Mouse (Mus musculus) cerebellum, adult 2 months (tissue): ENCODE data around the gene Tmc7. TPM values are rescaled to one million over a fixed set of nuclear protein-coding genes. Genes with fewer than 3 reads are reported as not detected.

Experiments
- DNase-seq, 2 experiments: peaks; one replicate each; pipeline ENCODE4 v3.0.0; 2021
- H3K27ac ChIP-seq: fragments of 200-500 bp; 2 replicates; pipeline ENCODE4 v1.5.1; 2012; ENCODE audit warnings: low read length, control low read depth, inconsistent platforms; ENCODE audit not compliant: insufficient read depth
- H3K27me3 ChIP-seq: fragments of 200-500 bp; 2 replicates; pipeline ENCODE4 v1.6.1; 2012; ENCODE audit warnings: inconsistent platforms, mild to moderate bottlenecking, low read length, moderate library complexity; ENCODE audit not compliant: control insufficient read depth, insufficient read depth
- H3K4me1 ChIP-seq: fragments of 200-500 bp; 2 replicates; pipeline ENCODE4 v1.6.1; 2011; ENCODE audit warnings: low read length; ENCODE audit not compliant: control insufficient read depth, insufficient read depth
- H3K4me3 ChIP-seq: fragments of 200-500 bp; replicated peaks from 2 replicates; pipeline ENCODE3; 2011; ENCODE audit warnings: mild to moderate bottlenecking, low read depth, low read length, control low read depth; ENCODE audit not compliant: insufficient read depth
- CTCF ChIP-seq: fragments of 200-500 bp; IDR thresholded peaks from 2 replicates; pipeline ENCODE4 v1.5.1; 2011; ENCODE audit warnings: low read depth, mild to moderate bottlenecking, control low read depth, low read length, moderate library complexity, borderline replicate concordance; ENCODE audit not compliant: insufficient read depth
- POLR2A ChIP-seq: fragments of 200-500 bp; IDR thresholded peaks from 2 replicates; pipeline ENCODE4 v1.6.1; 2011; ENCODE audit warnings: low read length, control low read depth, borderline replicate concordance; ENCODE audit not compliant: insufficient read depth
- WGBS: fragments of 180-500 bp; shearing (Covaris S2); methylation state at CpG from one replicate; pipeline ENCODE4 v1.1.7; 2018; 5-methylcytosine and 5-hydroxymethylcytosine counted together
- polyA plus RNA-seq: library from polyadenylated mRNA; depleted of rRNA; stranded (reverse); fragments of >200 nt; gene quantifications from 2 replicates; pipeline ENCODE4 v1.2.3, GENCODE M21; 2012; rRNA removed

Gene Tmc7
- polyA plus RNA-seq, 1 experiment, result 16.7 TPM

DNA sequence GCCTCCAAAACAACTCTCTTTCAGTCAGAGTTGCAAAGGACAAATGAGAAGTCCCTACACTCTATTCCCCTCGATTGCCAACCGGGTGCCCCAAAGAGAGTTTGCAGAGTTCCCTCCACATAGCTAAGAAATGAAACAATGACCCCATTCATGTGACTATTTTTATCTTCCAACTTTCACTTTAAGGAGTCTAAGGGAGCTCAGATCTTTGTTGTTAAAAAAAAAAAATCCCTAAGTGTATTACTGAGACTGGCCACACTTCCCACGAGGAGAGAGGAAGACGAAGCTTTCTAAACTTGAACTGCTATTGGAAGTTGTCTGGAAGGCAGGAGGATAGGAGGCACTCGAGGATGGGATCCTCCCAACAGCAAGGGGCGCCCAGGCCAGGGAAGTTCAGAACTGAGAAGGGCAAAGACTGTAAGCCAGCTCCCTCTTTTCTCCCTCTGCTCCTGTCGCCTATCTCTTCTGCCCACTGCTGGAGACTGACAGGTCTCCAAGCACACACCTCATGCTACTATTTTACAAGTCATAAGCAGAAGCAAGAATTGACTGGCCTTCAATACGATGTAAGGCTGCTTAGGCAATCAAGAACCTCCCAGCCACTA is 96.4 kb downstream of the Tmc7 start:
- WGBS, result 38% methylated on average over 8 of the region's 8 CpGs

DNA sequence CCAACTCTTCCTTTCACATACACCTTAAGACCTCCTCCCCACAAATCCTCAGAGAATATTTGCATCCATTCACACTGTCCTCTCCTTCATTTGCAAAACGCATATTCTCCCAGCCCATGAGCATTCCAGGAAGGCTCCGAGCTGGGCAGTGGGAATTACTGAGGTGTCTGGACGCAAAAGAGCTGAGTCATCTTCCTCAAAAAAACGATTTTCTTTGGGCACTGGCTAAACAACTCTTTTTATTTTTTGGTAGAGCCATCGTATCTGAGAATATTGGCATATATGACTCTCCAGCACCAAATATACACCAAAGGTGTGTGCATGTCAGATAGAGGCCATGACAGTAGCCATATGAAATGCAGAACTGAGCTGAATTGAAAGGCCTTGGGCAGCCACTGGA is 97.6 kb downstream of the Tmc7 start:
- Histone ChIP-seq H3K4me3 (no peak overlapping the region), H3K4me1 (no peaks in the 10 kb centered on the region), H3K27me3 (peaks cover 3% of the 10 kb centered on the region; the same call in 1 of the 2 replicates), H3K27ac (no peak overlapping the region)
- WGBS, result 63% methylated on average over 5 of the region's 5 CpGs
- TF ChIP-seq POLR2A, result no peak
- no peak for TF ChIP-seq CTCF
- DNase-seq, result no peak

More for the DNA sequence above, 96.4 kb downstream of the Tmc7 start:
- Histone ChIP-seq H3K27ac (no peak overlapping the region), H3K4me3 (no peak overlapping the region), H3K27me3 (peaks cover 3% of the 10 kb centered on the region; the same call in 1 of the 2 replicates), H3K4me1 (no peaks in the 10 kb centered on the region)
- no peak for DNase-seq
- no peak for TF ChIP-seq POLR2A
- TF ChIP-seq CTCF, result no peak

Other genes with a start within 250 kb of the Tmc7 start
- 9.7 and 10.3 TPM in 2 replicates for gene Syt17, start 136.5 kb downstream of the Tmc7 start, polyA plus RNA-seq
- 1.9 TPM in 2 replicates for gene Itpripl2, start 92.8 kb downstream of the Tmc7 start, polyA plus RNA-seq
- gene Coq7, start 51.4 kb downstream of the Tmc7 start, polyA plus RNA-seq, result 82.5 and 93.2 TPM in 2 replicates
- 0.13 and 0.22 TPM in 2 replicates for gene Tmc5, start 12.6 kb upstream of the Tmc7 start, polyA plus RNA-seq
- gene Gde1, start 121.0 kb upstream of the Tmc7 start, polyA plus RNA-seq, result 345 and 354 TPM in 2 replicates
- gene Ccp110, start 127.8 kb upstream of the Tmc7 start, polyA plus RNA-seq, result 63.1 and 72.8 TPM in 2 replicates
- 72.3 and 74.3 TPM in 2 replicates for gene Vps35l, start 155.5 kb upstream of the Tmc7 start, polyA plus RNA-seq